ENCODE assay signal across 8 mouse cellular contexts in the genomic region with DNA sequence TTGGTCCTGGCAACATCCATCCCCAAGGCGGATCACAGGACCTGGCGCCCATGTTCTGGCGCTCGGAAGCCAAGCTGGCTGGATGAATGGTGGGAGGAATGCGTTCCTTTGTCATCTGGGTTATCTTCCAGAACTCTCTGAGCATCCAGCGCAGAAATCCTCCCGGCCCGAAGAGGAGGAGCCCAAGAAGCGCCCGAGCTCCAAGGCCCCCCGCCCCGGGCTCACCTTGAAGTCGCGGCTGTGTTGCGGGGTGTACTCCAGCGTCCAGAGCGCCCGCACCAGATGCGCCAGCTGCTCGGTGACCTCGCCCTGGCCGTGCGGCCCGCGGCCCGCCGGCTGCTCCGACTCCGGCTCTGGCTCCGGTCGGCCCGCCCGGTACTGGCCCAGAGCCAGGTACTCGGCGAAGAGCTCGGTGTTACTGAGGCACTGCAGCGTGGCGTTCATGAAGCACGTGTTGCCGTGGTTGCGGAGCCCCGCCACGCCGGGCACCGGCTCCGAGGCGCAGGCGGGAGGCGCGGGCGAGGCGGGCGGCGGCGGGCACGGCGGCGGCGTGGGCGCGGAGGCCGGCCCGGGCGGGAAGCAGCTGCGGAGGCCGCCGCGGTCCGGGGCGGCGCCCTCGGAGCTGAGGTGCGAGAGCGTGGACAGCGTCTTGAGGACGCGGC. TPM values are rescaled to one million over a fixed set of nuclear protein-coding genes. Genes with fewer than 3 reads are reported as not detected.
A peak's percentile ranks its signal among the peaks of the same experiment; 100 is the strongest.
DNase-seq lines count a peak whose midpoint lies in the region; ATAC-seq and TF ChIP-seq lines count a peak whose summit lies in the region.

No protein-coding gene starts in this region.

- under 1% methylated on average over 77 of the region's 77 CpGs for WGBS in intestine, embryonic 15.5 days
- under 1% methylated on average over 52 of the region's 77 CpGs for WGBS in limb, embryonic 12.5 days
- under 1% methylated on average over 60 of the region's 77 CpGs for WGBS in midbrain, embryonic 12.5 days
- 4% methylated on average over 71 of the region's 77 CpGs for WGBS in spleen, adult 2 months

- intact Hi-C loops in gastrocnemius, postnatal 36 days (cut with DNase I) = no loop called here

- TF ChIP-seq CTCF in cortical plate, adult 2 months (IDR thresholded peaks at IDR 0.05; ENCODE audit: extremely low read depth, insufficient read depth, low read length) = no peak
- no peak for TF ChIP-seq CTCF in spleen, adult 2 months (IDR thresholded peaks at IDR 0.05; ENCODE audit: extremely low read depth, insufficient read depth, insufficient read length, insufficient replicate concordance)

- H3K27me3 ChIP-seq in intestine, embryonic 15.5 days (replicated peaks) = no peaks in the 10 kb centered on the region; the same call in 1 of the 2 replicates
- peaks cover 2% of the 10 kb centered on the region; the same call in 1 of the 2 replicates for H3K27me3 ChIP-seq in limb, embryonic 12.5 days
- peaks cover 3% of the 10 kb centered on the region for H3K27me3 ChIP-seq in midbrain, embryonic 12.5 days
- peaks cover 3% of the 10 kb centered on the region for H3K27me3 ChIP-seq in spleen, adult 2 months (ENCODE audit: control insufficient read depth, insufficient read depth, low read length)

- peak overlapping the region; percentile 72 for H3K9ac ChIP-seq in intestine, embryonic 15.5 days
- H3K9ac ChIP-seq in limb, embryonic 12.5 days (replicated peaks) = peak overlapping the region; percentile 76
- peak overlapping the region; percentile 83 for H3K9ac ChIP-seq in midbrain, embryonic 12.5 days (replicated peaks)

- H3K27ac ChIP-seq in cortical plate, adult 2 months (ENCODE audit: insufficient read depth, low read length) = no peak overlapping the region; the same call in 1 of the 2 replicates
- peak overlapping the region; percentile 81 for H3K27ac ChIP-seq in intestine, embryonic 15.5 days
- no peak overlapping the region; the same call in 1 of the 2 replicates for H3K27ac ChIP-seq in limb, embryonic 12.5 days
- H3K27ac ChIP-seq in midbrain, embryonic 12.5 days (replicated peaks) = peak overlapping the region; percentile 93
- H3K27ac ChIP-seq in spleen, adult 2 months (ENCODE audit: insufficient read depth, low read length) = 0 out of 2 replicates have a peak overlapping the region, but pooled peaks have one; percentile 38

- peak overlapping the region; percentile 95 for H3K4me2 ChIP-seq in intestine, embryonic 15.5 days (replicated peaks)
- peak overlapping the region; percentile 99 for H3K4me2 ChIP-seq in limb, embryonic 12.5 days
- H3K4me2 ChIP-seq in midbrain, embryonic 12.5 days (replicated peaks) = peak overlapping the region; percentile 96

- peak overlapping the region; percentile 56 for H3K4me3 ChIP-seq in cortical plate, adult 2 months (ENCODE audit: insufficient read depth, low read length)
- peak overlapping the region; percentile 90 for H3K4me3 ChIP-seq in intestine, embryonic 15.5 days (replicated peaks)
- H3K4me3 ChIP-seq in limb, embryonic 12.5 days (replicated peaks) = peak overlapping the region; percentile 84
- peak overlapping the region; percentile 84 for H3K4me3 ChIP-seq in midbrain, embryonic 12.5 days
- H3K4me3 ChIP-seq in spleen, adult 2 months (ENCODE audit: extremely low read depth, insufficient read depth, insufficient read length) = peak overlapping the region; percentile 85

- H3K4me1 ChIP-seq in cortical plate, adult 2 months (ENCODE audit: control insufficient read depth, insufficient read depth, low read length) = peaks cover 12% of the 10 kb centered on the region
- peaks cover 9% of the 10 kb centered on the region; the same call in 1 of the 2 replicates for H3K4me1 ChIP-seq in intestine, embryonic 15.5 days (replicated peaks)
- H3K4me1 ChIP-seq in limb, embryonic 12.5 days (replicated peaks) = peaks cover 22% of the 10 kb centered on the region
- peaks cover 27% of the 10 kb centered on the region for H3K4me1 ChIP-seq in midbrain, embryonic 12.5 days
- peaks cover 6% of the 10 kb centered on the region; the same call in 1 of the 2 replicates for H3K4me1 ChIP-seq in spleen, adult 2 months (ENCODE audit: control insufficient read depth, insufficient read depth, insufficient read length)

- DNase-seq in frontal cortex, postnatal 25 days (ENCODE audit: low spot score in 2 of 2) = no peak
- DNase-seq in gastrocnemius, postnatal 36 days = peak; percentile 16 to 44
- DNase-seq in spleen, adult 2 months (ENCODE audit: low read depth in 1 of 2, low spot score in 2 of 2) = peak in 1 of 2 experiments; percentile 16

- TF ChIP-seq POLR2A in cortical plate, adult 2 months (IDR thresholded peaks at IDR 0.05; ENCODE audit: extremely low read depth, insufficient read depth, low read length) = no peak
- no peak for TF ChIP-seq POLR2A in spleen, adult 2 months (IDR thresholded peaks at IDR 0.05; ENCODE audit: low read depth, low read length)

- no peaks in the 10 kb centered on the region for H3K9me3 ChIP-seq in intestine, embryonic 15.5 days
- no peaks in the 10 kb centered on the region for H3K9me3 ChIP-seq in limb, embryonic 12.5 days
- no peaks in the 10 kb centered on the region for H3K9me3 ChIP-seq in midbrain, embryonic 12.5 days

- H3K36me3 ChIP-seq in intestine, embryonic 15.5 days = no peaks in the 10 kb centered on the region
- no peaks in the 10 kb centered on the region for H3K36me3 ChIP-seq in limb, embryonic 12.5 days
- H3K36me3 ChIP-seq in midbrain, embryonic 12.5 days = no peaks in the 10 kb centered on the region
- H3K36me3 ChIP-seq in spleen, adult 2 months (ENCODE audit: control insufficient read depth, insufficient read depth, low read length) = peaks cover 2% of the 10 kb centered on the region; the same call in 1 of the 2 replicates

- peak; percentile 17 for ATAC-seq in frontal cortex, adult (ENCODE audit: low TSS enrichment)
- ATAC-seq in intestine, embryonic 15.5 days = peak; percentile 62
- ATAC-seq in limb, embryonic 12.5 days (ENCODE audit: insufficient number of reproducible peaks, insufficient read depth, low FRiP score, low TSS enrichment, low read depth) = peak; percentile 0; the same call in 1 of the 2 replicates
- peak; percentile 45 for ATAC-seq in midbrain, embryonic 12.5 days (ENCODE audit: low FRiP score, low read depth)

RNA-seq across cellular contexts. Expression of gene Usp31, which starts 0.5 kb away (rescaled TPM):
- 26.1 and 29.1 TPM in 2 replicates for polyA plus RNA-seq in cortical plate, adult 2 months (2012; rRNA removed)
- total RNA-seq in gastrocnemius, postnatal 36 days (2021) = 1 to 10 TPM; 4.4 to 5.6 TPM
- polyA plus RNA-seq in intestine, embryonic 15.5 days (2015; fragmentation: Nextera tagmentation; extraction: Ambion mirVana) = 1.6 and 1.8 TPM in 2 replicates
- polyA plus RNA-seq in limb, embryonic 12.5 days (2016; fragmentation: Nextera tagmentation; extraction: Ambion mirVana) = 2.0 TPM in 2 replicates
- polyA plus RNA-seq in midbrain, embryonic 12.5 days (2016; fragmentation: Nextera tagmentation; extraction: Ambion mirVana) = 3.6 and 4.0 TPM in 2 replicates
- 2.1 and 3.2 TPM in 2 replicates for polyA plus RNA-seq in spleen, adult 2 months (2012; rRNA removed)

RNA-seq across cellular contexts. Expression of gene Scnn1g, which starts 27.7 kb away (rescaled TPM):
- polyA plus RNA-seq in cortical plate, adult 2 months (2012; rRNA removed) = 0.27 and 0.28 TPM in 2 replicates
- not detected for total RNA-seq in gastrocnemius, postnatal 36 days (2021)
- 0.19 and 0.24 TPM in 2 replicates for polyA plus RNA-seq in intestine, embryonic 15.5 days (2015; fragmentation: Nextera tagmentation; extraction: Ambion mirVana)
- 0.06 and 0.15 TPM in 2 replicates for polyA plus RNA-seq in limb, embryonic 12.5 days (2016; fragmentation: Nextera tagmentation; extraction: Ambion mirVana)
- not detected in 2 replicates for polyA plus RNA-seq in midbrain, embryonic 12.5 days (2016; fragmentation: Nextera tagmentation; extraction: Ambion mirVana)
- polyA plus RNA-seq in spleen, adult 2 months (2012; rRNA removed) = 0.04 and 0.07 TPM in 2 replicates

Comparison
In these comparisons a context has a peak if more than half of its experiments do, and no peak if none do; other contexts are left out.
1. ATAC-seq: peak in every context shown above with its lines; median percentile 62 in intestine, embryonic 15.5 days; 45 in midbrain, embryonic 12.5 days; 17 in frontal cortex, adult; 0 in limb, embryonic 12.5 days.
2. DNase-seq: peak in gastrocnemius, postnatal 36 days (2 of 2); none in frontal cortex, postnatal 25 days (0 of 2).
3. H3K27ac ChIP-seq: peak in intestine, embryonic 15.5 days (single experiment), midbrain, embryonic 12.5 days (single experiment) and spleen, adult 2 months (single experiment); none in cortical plate, adult 2 months (single experiment) and limb, embryonic 12.5 days (single experiment).
4. Peak in every context shown above with its lines, with median percentiles within 50 percentile points of each other: H3K4me3 ChIP-seq, H3K4me2 ChIP-seq and H3K9ac ChIP-seq.